Mouse (Mus musculus): ENCODE results near the gene Cherp.

GRCm38 (mm10) chr8:72487014-72487413 lies 12.0 kb upstream of the Cherp start:
- TF ChIP-seq TCF12 (IDR thresholded peaks at IDR 0.05; ENCODE audit: insufficient read depth, poor library complexity, severe bottlenecking) (no peak), USF1 (IDR thresholded peaks at IDR 0.05; ENCODE audit: low read depth) (no peak)
